Mouse (Mus musculus): ENCODE results near the gene Gm49378. TPM values are rescaled to one million over a fixed set of nuclear protein-coding genes. Genes with fewer than 3 reads are reported as not detected.

Gm49378 gene
- total RNA-seq, 2 experiments from 2014 or later, result 3.2 to 5.5 TPM

Other genes with a start within 250 kb of the Gm49378 start
- gene Dhrs4, start 159.1 kb downstream of the Gm49378 start, total RNA-seq (2021), result 10 to 100 TPM; 11.6 to 12.9 TPM
- gene Carmil3, start 147.2 kb downstream of the Gm49378 start, total RNA-seq (2021), result 100 to 1,000 TPM; 105 to 109 TPM
- gene Cpne6, start 127.5 kb downstream of the Gm49378 start, total RNA-seq (2021), result 100 to 1,000 TPM; 176 to 200 TPM
- under 1 TPM; 0.18 to 0.49 TPM for gene Nrl, start 112.9 kb downstream of the Gm49378 start, total RNA-seq (2021)
- 10 to 100 TPM; 13.3 to 15.5 TPM for gene Pck2, start 97.6 kb downstream of the Gm49378 start, total RNA-seq (2021)
- 10 to 100 TPM; 66.1 to 68.0 TPM for gene Dcaf11, start 77.9 kb downstream of the Gm49378 start, total RNA-seq (2021)
- gene A730061H03Rik, start 77.5 kb downstream of the Gm49378 start, total RNA-seq (2021), result not detected
- not detected for gene Fitm1, start 62.3 kb downstream of the Gm49378 start, total RNA-seq (2021)
- 10 to 100 TPM; 83.0 to 84.9 TPM for gene Psme1, start 59.8 kb downstream of the Gm49378 start, total RNA-seq (2021)
- 10 to 100 TPM; 42.7 to 49.1 TPM for gene Emc9, start 52.6 kb downstream of the Gm49378 start, total RNA-seq (2021)
- 10 to 100 TPM; 56.3 to 67.2 TPM for gene Psme2, start 46.8 kb downstream of the Gm49378 start, total RNA-seq (2021)
- gene Rnf31, start 46.2 kb downstream of the Gm49378 start, total RNA-seq (2021), result 10 to 100 TPM; 33.3 to 45.4 TPM
- 10 to 100 TPM; 10.0 to 12.5 TPM for gene Irf9, start 34.3 kb downstream of the Gm49378 start, total RNA-seq (2021)
- gene Rec8, start 19.9 kb downstream of the Gm49378 start, total RNA-seq (2021), result 1 to 10 TPM; 2.9 to 3.2 TPM
- 100 to 1,000 TPM; 141 to 164 TPM for gene Ipo4, start 1.9 kb downstream of the Gm49378 start, total RNA-seq (2021)
- 10 to 100 TPM; 43.1 to 45.0 TPM for gene Tm9sf1, start 5.9 kb upstream of the Gm49378 start, total RNA-seq (2021)
- gene Tssk4, start 12.3 kb upstream of the Gm49378 start, total RNA-seq (2021), result under 1 TPM; 0.75 to 0.85 TPM
- gene Mdp1, start 22.6 kb upstream of the Gm49378 start, total RNA-seq (2021), result 10 to 100 TPM; 43.7 to 48.4 TPM
- 10 to 100 TPM; 27.6 to 27.9 TPM for gene Gmpr2, start 34.0 kb upstream of the Gm49378 start, total RNA-seq (2021)
- gene Nedd8, start 34.2 kb upstream of the Gm49378 start, total RNA-seq (2021), result 100 to 1,000 TPM; 355 to 367 TPM
- gene Tinf2, start 43.9 kb upstream of the Gm49378 start, total RNA-seq (2021), result 10 to 100 TPM; 13.9 to 16.0 TPM
- gene Tgm1, start 76.0 kb upstream of the Gm49378 start, total RNA-seq (2021), result under 1 TPM in 1 of 2 experiments, not detected in 1; 0.24 TPM
- 10 to 100 TPM; 46.6 to 48.2 TPM for gene Rabggta, start 84.4 kb upstream of the Gm49378 start, total RNA-seq (2021)
- gene Dhrs1, start 107.8 kb upstream of the Gm49378 start, total RNA-seq (2021), result 10 to 100 TPM; 93.2 to 94.9 TPM
- 10 to 100 TPM; 15.8 to 18.5 TPM for gene Nop9, start 107.8 kb upstream of the Gm49378 start, total RNA-seq (2021)
- gene Cideb, start 120.6 kb upstream of the Gm49378 start, total RNA-seq (2021), result under 1 TPM; 0.49 to 0.84 TPM
- gene Ltb4r2, start 123.5 kb upstream of the Gm49378 start, total RNA-seq (2021), result under 1 TPM; 0.41 to 0.43 TPM
- under 1 TPM; 0.51 to 0.64 TPM for gene Ltb4r1, start 128.1 kb upstream of the Gm49378 start, total RNA-seq (2021)
- gene Adcy4, start 146.2 kb upstream of the Gm49378 start, total RNA-seq (2021), result 1 to 10 TPM; 3.3 to 4.0 TPM
- 1 to 10 TPM; 2.0 to 2.6 TPM for gene Ripk3, start 151.0 kb upstream of the Gm49378 start, total RNA-seq (2021)
- 1 to 10 TPM; 3.9 to 4.1 TPM for gene Nfatc4, start 185.2 kb upstream of the Gm49378 start, total RNA-seq (2021)
- gene Nynrin, start 216.1 kb upstream of the Gm49378 start, total RNA-seq (2021), result 10 to 100 TPM; 12.3 to 13.1 TPM
- under 1 TPM; 0.28 to 0.65 TPM for gene Cbln3, start 246.5 kb upstream of the Gm49378 start, total RNA-seq (2021)
- 10 to 100 TPM in 1 of 2 experiments, 1 to 10 TPM in 1; 9.8 to 11.3 TPM for gene Khnyn, start 247.1 kb upstream of the Gm49378 start, total RNA-seq (2021)